Mouse (Mus musculus) ES-E14 (cell line): ENCODE measurements at regions not wholly inside any gene's neighbourhood (a gene's known extent, or its start where the extent isn't known, plus 50 kb on each side); places are given as distances from the start of the nearest gene placed in this dataset.

Source experiments
- MAFK ChIP-seq: IDR thresholded peaks from 2 replicates; pipeline ENCODE4 v1.6.1; 2014; ENCODE audit warnings: mild to moderate bottlenecking, low read depth, low read length, inconsistent platforms; ENCODE audit not compliant: insufficient read depth
- ZC3H11A ChIP-seq: IDR thresholded peaks from 2 replicates; pipeline ENCODE4 v1.6.1; 2012; ENCODE audit warnings: low read depth, mild to moderate bottlenecking, inconsistent platforms, low read length, borderline replicate concordance

GRCm38 (mm10) chr7:35992511-35992910, 189.7 kb upstream of the Zfp507 start:
- TF ChIP-seq ZC3H11A (no peak), MAFK (no peak)
